Mouse (Mus musculus) liver, adult 2 months (tissue): ENCODE results near the gene Slc9a2. TPM values are rescaled to one million over a fixed set of nuclear protein-coding genes. Genes with fewer than 3 reads are reported as not detected.

ENCODE experiments used
- DNase-seq: peaks from one replicate; pipeline ENCODE4 v3.0.0-alpha.2; 2011; ENCODE audit warnings: low read depth, low spot score; ENCODE audit errors: extremely low read depth
- H3K27ac ChIP-seq: fragments of 200-500 bp; replicated peaks from 2 replicates; pipeline ENCODE4 v1.5.1; 2012; ENCODE audit warnings: low read depth, mild to moderate bottlenecking, control low read depth, inconsistent platforms, low read length; ENCODE audit not compliant: insufficient read depth
- H3K27me3 ChIP-seq: fragments of 200-500 bp; 2 replicates; pipeline ENCODE4 v1.6.1; 2012; ENCODE audit warnings: mild to moderate bottlenecking, moderate library complexity, low read length, inconsistent platforms; ENCODE audit not compliant: control insufficient read depth, insufficient read depth
- H3K36me3 ChIP-seq: fragments of 200-500 bp; 2 replicates; pipeline ENCODE4 v1.6.1; 2012; ENCODE audit warnings: low read length, inconsistent platforms; ENCODE audit not compliant: control insufficient read depth, insufficient read depth
- H3K4me1 ChIP-seq: fragments of 200-500 bp; 2 replicates; pipeline ENCODE4 v1.6.1; 2011; ENCODE audit warnings: low read length; ENCODE audit not compliant: control insufficient read depth, insufficient read depth
- H3K4me3 ChIP-seq: fragments of 200-500 bp; 2 replicates; pipeline ENCODE4 v1.5.1; 2011; ENCODE audit warnings: low read depth, mild to moderate bottlenecking, control low read depth, low read length, moderate library complexity; ENCODE audit not compliant: insufficient read depth
- H3K79me2 ChIP-seq: fragments of 200-500 bp; 2 replicates; pipeline ENCODE4 v1.6.1; 2012; ENCODE audit warnings: inconsistent platforms, mild to moderate bottlenecking, low read length, moderate library complexity; ENCODE audit not compliant: control insufficient read depth, insufficient read depth
- H3K9ac ChIP-seq: fragments of 200-500 bp; 2 replicates; pipeline ENCODE4 v1.6.1; 2012; ENCODE audit warnings: low read depth, mild to moderate bottlenecking, control low read depth, inconsistent platforms, low read length
- CTCF ChIP-seq: fragments of 200-500 bp; IDR thresholded peaks from 2 replicates; pipeline ENCODE4 v1.5.1; 2011; ENCODE audit warnings: low read depth, low read length, control low read depth
- POLR2A ChIP-seq: fragments of 200-500 bp; IDR thresholded peaks from 2 replicates; pipeline ENCODE4 v1.6.1; 2011; ENCODE audit warnings: low read length, control low read depth; ENCODE audit not compliant: insufficient read depth; ENCODE audit errors: extremely low read depth
- WGBS: fragments of 180-500 bp; shearing (Covaris S2); methylation state at CpG from one replicate; pipeline ENCODE4 v1.1.7; 2018; 5-methylcytosine and 5-hydroxymethylcytosine counted together
- polyA plus RNA-seq: library from polyadenylated mRNA; depleted of rRNA; stranded (reverse); fragments of >200 nt; gene quantifications from 2 replicates; pipeline ENCODE4 v1.2.3, GENCODE M21; 2012
- total RNA-seq: library from RNA; depleted of rRNA; stranded (reverse); fragments of >200 nt; gene quantifications from 2 replicates; pipeline ENCODE4 v1.2.3, GENCODE M21; 2014

Slc9a2 gene
- total and polyA plus RNA-seq, 2 experiments, result 0.10 to 0.18 TPM

DNA sequence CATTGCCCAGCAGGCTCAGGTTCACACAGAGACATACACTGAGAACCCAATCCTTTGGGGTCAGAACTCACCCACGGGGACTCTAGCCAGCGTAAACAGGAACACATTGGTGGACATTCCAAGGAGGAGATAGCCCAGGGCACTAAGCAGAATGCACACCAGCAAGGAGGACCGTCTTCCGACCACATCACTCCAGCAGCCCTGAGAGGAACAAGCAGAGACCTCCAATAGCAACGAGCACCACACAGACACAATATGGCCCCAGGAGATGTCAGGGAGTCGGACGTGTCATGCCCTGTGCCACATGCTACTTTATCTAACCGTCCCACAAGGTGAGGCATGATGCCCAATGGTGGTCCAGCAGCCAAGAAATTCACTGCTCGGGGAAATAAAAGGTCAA is 103.9 kb downstream of the Slc9a2 start:
- Histone ChIP-seq H3K4me3 (no peak overlapping the region), H3K36me3 (peaks cover 2% of the 10 kb centered on the region; the same call in 1 of the 2 replicates), H3K79me2 (no peaks in the 10 kb centered on the region), H3K9ac (no peak overlapping the region), H3K27me3 (no peaks in the 10 kb centered on the region), H3K4me1 (no peaks in the 10 kb centered on the region), H3K27ac (no peak overlapping the region)
- no peak for DNase-seq
- WGBS, result 92% methylated on average over 9 of the region's 9 CpGs
- no peak for TF ChIP-seq CTCF
- TF ChIP-seq POLR2A, result no peak

DNA sequence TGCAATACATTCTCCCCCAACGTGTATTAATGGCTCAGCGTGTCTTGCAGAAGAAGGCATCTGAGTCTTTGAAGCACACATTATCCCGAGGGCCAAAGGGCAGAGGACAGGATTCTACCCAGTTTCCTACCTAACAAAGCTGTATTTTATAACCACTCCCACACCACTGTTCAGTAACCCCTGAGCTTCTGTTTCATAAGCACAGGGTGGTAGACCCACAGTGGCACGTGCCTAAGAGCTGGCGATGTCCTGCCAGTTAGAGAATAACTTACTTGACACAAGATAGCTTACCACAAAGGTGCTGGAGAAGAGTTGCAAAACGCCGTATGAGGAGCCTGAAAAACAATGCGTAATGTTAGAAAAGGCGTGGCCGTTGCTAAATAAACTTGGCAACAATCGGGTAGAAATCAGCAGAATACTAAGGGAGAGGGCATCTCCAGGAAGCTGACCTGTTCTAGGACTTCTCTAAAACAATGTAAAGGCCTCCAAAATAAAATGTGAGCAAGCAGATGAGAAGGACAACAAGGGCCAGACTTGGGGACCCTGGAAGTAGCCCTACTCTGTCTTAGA is 105.6 kb downstream of the Slc9a2 start:
- H3K27me3 ChIP-seq, result no peaks in the 10 kb centered on the region
- H3K36me3 ChIP-seq, result no peaks in the 10 kb centered on the region
- TF ChIP-seq POLR2A, result no peak
- no peak for TF ChIP-seq CTCF
- H3K27ac ChIP-seq, result no peak overlapping the region
- no peak for DNase-seq
- no peaks in the 10 kb centered on the region for H3K79me2 ChIP-seq
- no peak overlapping the region for H3K9ac ChIP-seq
- peaks cover 6% of the 10 kb centered on the region for H3K4me1 ChIP-seq
- 78% methylated on average over 11 of the region's 11 CpGs for WGBS
- no peak overlapping the region for H3K4me3 ChIP-seq

DNA sequence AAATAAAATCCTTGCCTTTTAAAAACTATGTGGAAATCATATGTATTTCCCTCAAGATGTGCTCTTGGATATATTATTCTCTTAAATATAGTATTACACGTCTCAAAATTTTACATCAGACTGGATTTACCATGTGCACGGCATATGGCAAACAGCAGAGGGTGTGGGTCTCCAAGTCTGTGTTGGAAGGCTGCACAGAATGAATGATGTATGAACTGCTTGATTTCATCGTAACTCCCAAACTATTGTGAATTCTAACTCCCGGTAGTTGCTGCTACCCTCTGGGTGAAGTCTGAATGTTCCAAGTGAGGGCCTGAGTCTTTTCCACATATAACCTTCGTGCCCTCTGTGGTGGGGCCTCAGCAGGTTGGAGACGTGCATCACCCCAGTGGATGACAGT is 108.6 kb downstream of the Slc9a2 start:
- TF ChIP-seq POLR2A (no peak), CTCF (no peak)

DNA sequence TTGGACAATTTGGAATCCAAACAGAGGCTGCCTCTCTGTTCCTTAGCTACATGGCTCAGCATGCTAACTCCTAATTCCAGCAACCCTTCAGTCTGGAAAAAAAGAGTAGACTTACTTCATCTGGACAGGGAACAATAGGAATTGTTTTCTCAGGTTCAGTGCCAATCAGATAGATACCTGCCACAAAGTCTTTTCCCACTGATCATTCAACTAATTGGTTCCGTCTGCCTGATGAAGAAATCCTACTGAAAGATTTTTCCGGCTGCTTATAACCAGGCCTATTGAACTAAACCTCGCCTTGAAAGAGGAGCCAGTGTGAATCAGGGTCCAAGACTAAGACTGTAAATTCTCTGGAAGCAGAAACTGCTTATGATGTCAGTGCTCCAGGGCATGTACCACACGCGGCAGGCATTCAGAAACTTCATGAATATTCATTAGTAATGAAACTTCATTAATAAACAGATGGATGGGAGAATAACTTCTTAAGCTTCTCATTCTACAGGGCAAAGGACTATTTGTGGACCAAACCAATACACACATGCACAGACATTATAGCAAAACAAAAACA is 109.4 kb downstream of the Slc9a2 start:
- no peak overlapping the region for H3K27ac ChIP-seq
- no peak overlapping the region for H3K9ac ChIP-seq
- TF ChIP-seq CTCF (no peak), POLR2A (no peak)
- DNase-seq, result peak; percentile 25
- no peaks in the 10 kb centered on the region for H3K27me3 ChIP-seq
- H3K36me3 ChIP-seq, result no peaks in the 10 kb centered on the region
- WGBS, result 26% methylated on average over 5 of the region's 5 CpGs
- no peaks in the 10 kb centered on the region for H3K79me2 ChIP-seq
- peaks cover 6% of the 10 kb centered on the region for H3K4me1 ChIP-seq
- peak overlapping the region; percentile 95 for H3K4me3 ChIP-seq

More for the DNA sequence above, 108.6 kb downstream of the Slc9a2 start:
- H3K79me2 ChIP-seq, result no peaks in the 10 kb centered on the region
- H3K36me3 ChIP-seq, result no peaks in the 10 kb centered on the region
- WGBS, result 91% methylated on average over 6 of the region's 6 CpGs
- DNase-seq, result no peak
- H3K4me1 ChIP-seq, result peaks cover 6% of the 10 kb centered on the region
- no peak overlapping the region for H3K27ac ChIP-seq
- H3K27me3 ChIP-seq, result no peaks in the 10 kb centered on the region
- H3K9ac ChIP-seq, result no peak overlapping the region
- no peak overlapping the region for H3K4me3 ChIP-seq

DNA sequence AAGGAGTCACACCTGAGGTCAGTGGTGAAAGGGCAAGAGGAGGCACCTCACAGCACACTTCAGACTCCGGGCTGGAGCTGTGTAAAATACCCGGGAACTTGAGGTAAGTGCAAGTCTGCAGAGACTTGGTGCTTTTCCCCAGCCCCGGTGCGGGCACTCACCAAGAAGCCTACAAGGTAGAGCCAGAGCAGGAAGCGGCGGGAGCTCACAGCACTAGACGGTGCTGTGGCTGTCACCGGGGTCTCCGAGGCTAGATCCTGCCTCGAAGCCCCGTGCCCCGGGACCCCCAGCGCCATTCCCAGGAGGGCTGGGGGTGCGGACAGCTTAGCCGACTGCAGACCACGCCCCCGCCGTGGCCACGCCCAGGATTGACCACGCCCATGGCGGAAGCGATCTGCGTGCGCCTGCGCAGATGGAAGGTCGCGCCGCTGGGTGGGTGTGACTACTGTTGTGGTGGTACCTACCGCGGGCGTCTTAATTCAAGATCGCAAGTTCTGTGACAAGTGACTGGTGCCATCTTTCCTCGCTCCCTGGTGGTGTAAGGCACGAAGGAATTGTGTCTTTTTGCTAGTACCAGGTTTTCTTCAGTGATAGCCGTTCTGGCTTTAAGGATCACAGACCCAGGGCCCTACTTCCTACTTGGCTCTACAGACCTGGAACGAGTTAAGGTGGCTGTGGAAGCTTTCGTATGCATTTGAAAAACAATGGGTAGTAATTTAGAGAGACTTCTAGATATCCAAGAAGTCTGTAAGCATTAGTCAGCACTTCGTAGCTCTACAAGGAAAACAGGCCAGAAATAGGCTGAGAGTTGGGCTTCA is 110.2 kb downstream of the Slc9a2 start, which contains the start of gene Mfsd9:
Mfsd9 (minus strand) TSS at position 364 of the 818 bp plus-strand sequence.
- H3K4me3 ChIP-seq, result peak within 1 kb of the TSS; percentile 95
- WGBS, result 4% methylated on average over 38 of the region's 38 CpGs
- H3K4me1 ChIP-seq, result peaks cover 6% of the 10 kb centered on the region
- no peak within 1 kb of the TSS for H3K27ac ChIP-seq
- H3K79me2 ChIP-seq, result no peaks in the 10 kb centered on the region
- no peaks in the 10 kb centered on the region for H3K36me3 ChIP-seq
- H3K9ac ChIP-seq, result peak within 1 kb of the TSS; percentile 84
- DNase-seq, result peak; percentile 66
- H3K27me3 ChIP-seq, result no peaks in the 10 kb centered on the region
- TF ChIP-seq CTCF (no peak), POLR2A (no peak)
